Mouse (Mus musculus) embryonic fibroblast, embryonic 13.5 days (primary cell): ENCODE data around the gene Epm2aip1. TPM values are rescaled to one million over a fixed set of nuclear protein-coding genes. Genes with fewer than 3 reads are reported as not detected.

Experiments
- H3K27ac ChIP-seq: 2 replicates; pipeline ENCODE4 v1.5.1; 2012; ENCODE audit warnings: low read length, control low read depth, inconsistent platforms; ENCODE audit not compliant: insufficient read depth
- H3K4me1 ChIP-seq: 2 replicates; pipeline ENCODE4 v1.6.1; 2011; ENCODE audit warnings: low read length; ENCODE audit not compliant: control insufficient read depth, insufficient read depth
- H3K4me3 ChIP-seq: 2 replicates; pipeline ENCODE4 v1.5.1; 2011; ENCODE audit warnings: mild to moderate bottlenecking, control low read depth, low read length; ENCODE audit not compliant: insufficient read depth
- CTCF ChIP-seq: IDR thresholded peaks from 2 replicates; pipeline ENCODE4 v1.5.1; 2011; ENCODE audit warnings: mild to moderate bottlenecking, control low read depth, low read length, moderate library complexity, borderline replicate concordance; ENCODE audit not compliant: insufficient read depth
- POLR2A ChIP-seq: IDR thresholded peaks from 2 replicates; pipeline ENCODE4 v1.6.1; 2011; ENCODE audit warnings: low read depth, mild to moderate bottlenecking, control low read depth, low read length, moderate library complexity
- polyA plus RNA-seq: library from polyadenylated mRNA; stranded (reverse); fragments of >200 nt; gene quantifications from 2 replicates; pipeline ENCODE4 v1.2.4, GENCODE M21; 2011; ENCODE audit warnings: low read depth; ENCODE audit not compliant: missing spikeins, insufficient read length

The Epm2aip1 gene
- polyA plus RNA-seq, 1 experiment: 36.6 TPM

- H3K4me1 ChIP-seq: no peaks in the 10 kb centered on the region
- TF ChIP-seq POLR2A (no peak), CTCF (no peak)
- H3K27ac ChIP-seq: no peak overlapping the region
- H3K4me3 ChIP-seq: no peak overlapping the region
Measured at GRCm38 (mm10) chr9:111298606-111299005, 26.9 kb downstream of the Epm2aip1 start.

GRCm38 (mm10) chr9:111302196-111302831, 30.6 kb downstream of the Epm2aip1 start:
- Histone ChIP-seq H3K4me1 (no peaks in the 10 kb centered on the region), H3K27ac (no peak overlapping the region), H3K4me3 (no peak overlapping the region)
- no peak for TF ChIP-seq POLR2A

- H3K4me3 ChIP-seq: no peak overlapping the region
- H3K4me1 ChIP-seq: no peaks in the 10 kb centered on the region
- TF ChIP-seq CTCF: no peak
- TF ChIP-seq POLR2A: no peak
- H3K27ac ChIP-seq: no peak overlapping the region
Measured at GRCm38 (mm10) chr9:111304036-111304435, 32.3 kb downstream of the Epm2aip1 start.

- no peak overlapping the region for H3K4me3 ChIP-seq
- TF ChIP-seq CTCF (no peak), POLR2A (no peak)
Measured at GRCm38 (mm10) chr9:111306142-111306541, 34.4 kb downstream of the Epm2aip1 start.

GRCm38 (mm10) chr9:111311031-111311842, 39.5 kb downstream of the Epm2aip1 start, which contains the start of gene Trank1:
TSS of gene Trank1 (plus strand) at chr9:111311739.
- TF ChIP-seq CTCF (no peak), POLR2A (no peak)
- Histone ChIP-seq H3K4me3 (peak within 1 kb of the TSS; percentile 24), H3K27ac (no peak within 1 kb of the TSS), H3K4me1 (no peaks in the 10 kb centered on the region)

More at GRCm38 (mm10) chr9:111306142-111306541, 34.4 kb downstream of the Epm2aip1 start:
- Histone ChIP-seq H3K4me1 (no peaks in the 10 kb centered on the region), H3K27ac (no peak overlapping the region)

- H3K4me1 ChIP-seq: no peaks in the 10 kb centered on the region
- TF ChIP-seq CTCF: no peak
- no peak for TF ChIP-seq POLR2A
- H3K4me3 ChIP-seq: no peak overlapping the region
- H3K27ac ChIP-seq: no peak overlapping the region
Measured at GRCm38 (mm10) chr9:111311843-111312441, 40.2 kb downstream of the Epm2aip1 start.

- Histone ChIP-seq H3K4me3 (peak overlapping the region; percentile 24), H3K4me1 (no peaks in the 10 kb centered on the region), H3K27ac (no peak overlapping the region)
- TF ChIP-seq POLR2A (no peak), CTCF (no peak)
Measured at GRCm38 (mm10) chr9:111312442-111313141, 40.9 kb downstream of the Epm2aip1 start.

- H3K27ac ChIP-seq: no peak overlapping the region
- H3K4me1 ChIP-seq: no peaks in the 10 kb centered on the region
- no peak for TF ChIP-seq POLR2A
- no peak overlapping the region for H3K4me3 ChIP-seq
Measured at GRCm38 (mm10) chr9:111313299-111313698, 41.6 kb downstream of the Epm2aip1 start.

GRCm38 (mm10) chr9:111313793-111314192, 42.1 kb downstream of the Epm2aip1 start:
- Histone ChIP-seq H3K4me3 (no peak overlapping the region), H3K4me1 (no peaks in the 10 kb centered on the region), H3K27ac (no peak overlapping the region)
- TF ChIP-seq POLR2A: no peak
- TF ChIP-seq CTCF: no peak

GRCm38 (mm10) chr9:111314219-111314618, 42.5 kb downstream of the Epm2aip1 start:
- Histone ChIP-seq H3K4me3 (no peak overlapping the region), H3K27ac (no peak overlapping the region)
- TF ChIP-seq CTCF (peak; percentile 42; the same call in 1 of the 2 replicates), POLR2A (no peak)

More at GRCm38 (mm10) chr9:111314219-111314618, 42.5 kb downstream of the Epm2aip1 start:
- no peaks in the 10 kb centered on the region for H3K4me1 ChIP-seq
